Mouse (Mus musculus): ENCODE results near the gene Gm29609. TPM values are rescaled to one million over a fixed set of nuclear protein-coding genes. Genes with fewer than 3 reads are reported as not detected.

Gm29609 gene
- 4.7 TPM for total RNA-seq (2023)

GRCm38 (mm10) chr5:31179766-31180630 is at the start of gene Gm29609, which contains the start of gene Gtf3c2:
TSS of gene Gm29609 (minus strand) at chr5:31179911.
TSS of gene Gtf3c2 (minus strand) at chr5:31180144.

GRCm38 (mm10) chr5:31220448-31221303 is 41.0 kb upstream of the Gm29609 start, which contains the start of gene Ppm1g:
TSS of gene Ppm1g (minus strand) at chr5:31220687.

GRCm38 (mm10) chr5:31201742-31202590 is 22.3 kb upstream of the Gm29609 start, which contains the start of gene Zfp513:
TSS of gene Zfp513 (minus strand) at chr5:31202303.

GRCm38 (mm10) chr5:31192939-31193630 is 13.4 kb upstream of the Gm29609 start, which contains the start of the genes Snx17 and Eif2b4:
TSS of gene Snx17 (plus strand) at chr5:31193227.
TSS of gene Eif2b4 (minus strand) at chr5:31193430.

GRCm38 (mm10) chr5:31154152-31154553 is 25.6 kb downstream of the Gm29609 start, which contains the start of gene Mpv17:
TSS of gene Mpv17 (minus strand) at chr5:31154251.

GRCm38 (mm10) chr5:31138241-31138967 is 41.3 kb downstream of the Gm29609 start, which contains the start of gene Ucn:
TSS of gene Ucn (minus strand) at chr5:31138829.

GRCm38 (mm10) chr5:31116354-31116753 is 63.4 kb downstream of the Gm29609 start, which contains the start of gene Trim54:
TSS of gene Trim54 (plus strand) at chr5:31116712.

GRCm38 (mm10) chr5:31108000-31108490 is 71.7 kb downstream of the Gm29609 start, which contains the start of gene Slc30a3:
TSS of gene Slc30a3 (minus strand) at chr5:31108237.

GRCm38 (mm10) chr5:31105814-31106335 is 73.8 kb downstream of the Gm29609 start, which contains the start of gene Dnajc5g:
TSS of gene Dnajc5g (plus strand) at chr5:31106285.

Other genes starting within 250 kb of the Gm29609 start
- gene Cgref1, start 234.3 kb downstream of the Gm29609 start, total RNA-seq (2023): not detected
- gene Preb, start 219.6 kb downstream of the Gm29609 start, total RNA-seq (2023): 177 TPM
- gene Tcf23, start 211.2 kb downstream of the Gm29609 start, total RNA-seq (2023): not detected
- 33.8 TPM for gene Atraid, start 131.6 kb downstream of the Gm29609 start, total RNA-seq (2023)
- 11.6 TPM for gene Slc5a6, start 131.0 kb downstream of the Gm29609 start, total RNA-seq (2023)
- 43.7 TPM for gene Cad, start 125.1 kb downstream of the Gm29609 start, total RNA-seq (2023)
- gene Dnajc5g, start 73.6 kb downstream of the Gm29609 start, total RNA-seq (2023): not detected
- gene Slc30a3, start 71.7 kb downstream of the Gm29609 start, total RNA-seq (2023): 1.2 TPM
- gene Trim54, start 63.2 kb downstream of the Gm29609 start, total RNA-seq (2023): not detected
- not detected for gene Ucn, start 41.1 kb downstream of the Gm29609 start, total RNA-seq (2023)
- gene Mpv17, start 25.7 kb downstream of the Gm29609 start, total RNA-seq (2023): 17.7 TPM
- gene Gtf3c2, start 233 bp upstream of the Gm29609 start, total RNA-seq (2023): 148 TPM
- 70.4 TPM for gene Snx17, start 13.3 kb upstream of the Gm29609 start, total RNA-seq (2023)
- 42.2 TPM for gene Eif2b4, start 13.5 kb upstream of the Gm29609 start, total RNA-seq (2023)
- 27.6 TPM for gene Zfp513, start 22.4 kb upstream of the Gm29609 start, total RNA-seq (2023)
- 148 TPM for gene Ppm1g, start 40.8 kb upstream of the Gm29609 start, total RNA-seq (2023)
- 193 TPM for gene Nrbp1, start 61.0 kb upstream of the Gm29609 start, total RNA-seq (2023)
- gene Gm9970, start 61.3 kb upstream of the Gm29609 start, total RNA-seq (2023): not detected
- gene Krtcap3, start 71.8 kb upstream of the Gm29609 start, total RNA-seq (2023): 28.9 TPM
- gene Ift172, start 111.2 kb upstream of the Gm29609 start, total RNA-seq (2023): 14.5 TPM
- gene Fndc4, start 116.2 kb upstream of the Gm29609 start, total RNA-seq (2023): 1.3 TPM
- 0.15 TPM for gene Gckr, start 117.5 kb upstream of the Gm29609 start, total RNA-seq (2023)